Mouse (Mus musculus) embryonic fibroblast, embryonic 13.5 days (primary cell): ENCODE measurements around the gene Tmem143.

Experiments
- CTCF ChIP-seq: IDR thresholded peaks from 2 replicates; pipeline ENCODE4 v1.5.1; 2011; ENCODE audit warnings: mild to moderate bottlenecking, control low read depth, low read length, moderate library complexity, borderline replicate concordance; ENCODE audit not compliant: insufficient read depth
- POLR2A ChIP-seq: IDR thresholded peaks from 2 replicates; pipeline ENCODE4 v1.6.1; 2011; ENCODE audit warnings: low read depth, mild to moderate bottlenecking, control low read depth, low read length, moderate library complexity

GRCm38 (mm10) chr7:45859008-45859407 is 37.7 kb upstream of the Tmem143 start:
- TF ChIP-seq CTCF (no peak), POLR2A (no peak)
